Mouse (Mus musculus) small intestine, adult 2 months (tissue): ENCODE measurements around the gene Pdcd1.

Source experiments
- CTCF ChIP-seq: fragments of 200-500 bp; IDR thresholded peaks from 2 replicates; pipeline ENCODE4 v1.5.1; 2012; ENCODE audit warnings: low read depth, mild to moderate bottlenecking, control low read depth, inconsistent platforms, low read length, moderate library complexity, mixed read lengths; ENCODE audit not compliant: insufficient replicate concordance, insufficient read length; ENCODE audit errors: extremely low read depth
- POLR2A ChIP-seq: fragments of 200-500 bp; IDR thresholded peaks from 2 replicates; pipeline ENCODE4 v1.6.1; 2012; ENCODE audit warnings: low read depth, mild to moderate bottlenecking, control low read depth, inconsistent platforms, low read length, moderate library complexity

DNA sequence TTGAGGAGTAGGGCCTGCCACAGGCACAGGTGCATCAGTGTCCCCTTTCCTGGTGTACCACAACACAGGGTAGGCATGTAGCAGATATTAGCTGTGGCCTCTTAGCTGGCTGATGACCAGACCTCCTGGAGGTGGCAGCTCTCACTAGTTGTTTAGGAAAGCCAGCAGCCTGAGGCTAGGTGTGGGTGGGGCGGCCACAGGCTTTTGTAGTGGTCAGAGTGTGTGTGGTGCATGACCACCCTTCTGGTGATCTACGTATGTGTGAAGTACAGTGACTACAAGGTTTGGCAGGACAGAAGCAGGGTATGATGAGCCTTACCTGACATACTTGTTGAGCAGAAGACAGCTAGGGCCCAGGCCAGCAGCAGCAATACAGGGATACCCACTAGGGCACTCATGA lies 12.0 kb downstream of the Pdcd1 start:
- no peak for TF ChIP-seq CTCF
- TF ChIP-seq POLR2A, result no peak
